Mouse (Mus musculus) G1E (cell line): ENCODE data around the gene Sdf2. TPM values are rescaled to one million over a fixed set of nuclear protein-coding genes. Genes with fewer than 3 reads are reported as not detected.

Experiments
- ATAC-seq: 2 replicates; pipeline ENCODE4 v1.8.0; 2016; ENCODE audit warnings: mild to moderate bottlenecking; ENCODE audit not compliant: insufficient number of reproducible peaks, poor library complexity, low FRiP score, severe bottlenecking; ENCODE audit errors: extremely low read depth
- DNase-seq: peaks from one replicate; pipeline ENCODE4 v3.0.0; 2012; ENCODE audit warnings: low spot score
- H3K27me3 ChIP-seq: 2 replicates; pipeline ENCODE4 v1.6.1; 2012; ENCODE audit warnings: mild to moderate bottlenecking, low read length, inconsistent platforms; ENCODE audit not compliant: insufficient read depth
- H3K36me3 ChIP-seq: replicated peaks from 2 replicates; pipeline ENCODE3; 2012; ENCODE audit warnings: mild to moderate bottlenecking, inconsistent platforms
- H3K4me1 ChIP-seq: 2 replicates; pipeline ENCODE4 v1.6.1; 2012; ENCODE audit warnings: low read depth, low read length, inconsistent platforms, mixed read lengths; ENCODE audit not compliant: insufficient read depth
- H3K4me3 ChIP-seq: 2 replicates; pipeline ENCODE4 v1.5.1; 2012; ENCODE audit warnings: low read depth, mild to moderate bottlenecking, inconsistent platforms, low read length, moderate library complexity, mixed read lengths
- H3K9me3 ChIP-seq: replicated peaks from 2 replicates; pipeline ENCODE4 v1.6.1; 2012; ENCODE audit warnings: inconsistent platforms
- CTCF ChIP-seq: IDR thresholded peaks from 2 replicates; pipeline ENCODE4 v1.5.1; 2012; ENCODE audit warnings: low read depth, low read length, inconsistent platforms, mixed read lengths
- GATA1 ChIP-seq: IDR thresholded peaks from 2 replicates; pipeline ENCODE4 v1.6.1; 2012; ENCODE audit warnings: borderline replicate concordance, low read length, inconsistent platforms, mixed read lengths
- GATA2 ChIP-seq: IDR thresholded peaks from 2 replicates; pipeline ENCODE4 v1.6.1; 2012; ENCODE audit warnings: low read depth, low read length, inconsistent platforms, borderline replicate concordance
- POLR2AphosphoS5 ChIP-seq: IDR thresholded peaks from 2 replicates; pipeline ENCODE4 v1.6.1; 2012; ENCODE audit warnings: low read depth, low read length, inconsistent platforms; ENCODE audit not compliant: insufficient replicate concordance
- TAL1 ChIP-seq: conservative IDR thresholded peaks from 2 replicates; pipeline ENCODE4 v1.6.1; 2012; ENCODE audit warnings: low read depth, low read length, inconsistent platforms, mixed read lengths
- polyA plus RNA-seq: library from polyadenylated mRNA; stranded (reverse); fragments of >175 nt; gene quantifications from 2 replicates; pipeline ENCODE4 v1.2.3, GENCODE M21; 2012
- total RNA-seq, 2 experiments: library from RNA; stranded (forward) in 1 of 2; stranded (reverse) in 1 of 2; fragments of 200-1000 nt in 1 of 2; fragments of >200 nt in 1 of 2; fragmentation: Nextera tagmentation in 1 of 2; gene quantifications; 2 replicates each; pipeline ENCODE4 v1.2.3; 2014 to 2017

Sdf2 gene
- total and polyA plus RNA-seq, 3 experiments = 7.8 to 41.4 (median 22.7) TPM

DNA sequence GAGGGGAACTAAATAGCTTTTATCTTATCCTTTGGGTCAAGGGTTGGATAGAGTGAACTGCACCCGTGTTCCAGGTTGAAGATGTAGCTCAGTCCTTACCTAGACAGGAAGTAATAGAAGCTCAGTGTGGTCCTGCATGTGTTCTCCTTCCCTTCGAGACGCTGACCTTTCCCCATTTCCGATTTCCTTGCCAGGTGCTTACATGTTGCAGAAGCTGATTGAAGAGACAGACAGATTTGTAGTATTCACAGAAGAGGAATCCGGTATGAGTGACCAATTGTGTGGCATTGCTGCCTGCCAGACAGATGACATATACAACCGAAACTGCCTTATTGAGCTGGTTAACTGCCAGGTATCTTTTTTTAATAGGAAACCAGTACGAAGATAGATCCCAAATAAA, 33.3 kb downstream of the Sdf2 start:
- TF ChIP-seq POLR2AphosphoS5 (no peak), CTCF (no peak), GATA2 (no peak), GATA1 (no peak), TAL1 (no peak)
- H3K27me3 ChIP-seq = no peaks in the 10 kb centered on the region
- no peak overlapping the region for H3K4me3 ChIP-seq
- H3K4me1 ChIP-seq = peaks cover 4% of the 10 kb centered on the region
- ATAC-seq (no peak), DNase-seq (no peak)
- no peaks in the 10 kb centered on the region for H3K9me3 ChIP-seq
- H3K36me3 ChIP-seq = peaks cover 99% of the 10 kb centered on the region

DNA sequence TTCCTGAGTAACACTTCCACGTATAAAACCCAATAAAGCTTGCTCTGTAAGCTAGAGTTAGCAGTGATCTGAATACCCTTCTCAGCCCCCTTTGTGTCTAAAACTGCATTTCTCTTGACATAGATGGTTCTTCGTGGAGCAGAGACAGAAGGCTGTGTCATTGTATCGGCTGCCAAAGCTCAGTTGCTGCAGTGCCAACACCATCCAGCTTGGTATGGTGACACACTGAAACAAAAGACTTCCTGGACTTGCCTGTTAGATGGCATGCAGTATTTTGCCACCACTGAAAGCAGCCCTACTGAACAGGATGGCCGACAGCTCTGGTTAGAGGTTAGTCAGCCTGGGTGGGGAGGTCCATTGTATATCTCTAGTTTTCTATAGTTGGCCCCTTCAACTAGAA, 34.0 kb downstream of the Sdf2 start:
- peaks cover 99% of the 10 kb centered on the region for H3K36me3 ChIP-seq
- no peaks in the 10 kb centered on the region for H3K27me3 ChIP-seq
- no peaks in the 10 kb centered on the region for H3K9me3 ChIP-seq
- TF ChIP-seq POLR2AphosphoS5 (no peak), TAL1 (no peak), GATA1 (no peak), GATA2 (no peak), CTCF (no peak)
- H3K4me3 ChIP-seq = no peak overlapping the region
- peaks cover 4% of the 10 kb centered on the region; the same call in 1 of the 2 replicates for H3K4me1 ChIP-seq
- no peak for ATAC-seq
- no peak for DNase-seq

DNA sequence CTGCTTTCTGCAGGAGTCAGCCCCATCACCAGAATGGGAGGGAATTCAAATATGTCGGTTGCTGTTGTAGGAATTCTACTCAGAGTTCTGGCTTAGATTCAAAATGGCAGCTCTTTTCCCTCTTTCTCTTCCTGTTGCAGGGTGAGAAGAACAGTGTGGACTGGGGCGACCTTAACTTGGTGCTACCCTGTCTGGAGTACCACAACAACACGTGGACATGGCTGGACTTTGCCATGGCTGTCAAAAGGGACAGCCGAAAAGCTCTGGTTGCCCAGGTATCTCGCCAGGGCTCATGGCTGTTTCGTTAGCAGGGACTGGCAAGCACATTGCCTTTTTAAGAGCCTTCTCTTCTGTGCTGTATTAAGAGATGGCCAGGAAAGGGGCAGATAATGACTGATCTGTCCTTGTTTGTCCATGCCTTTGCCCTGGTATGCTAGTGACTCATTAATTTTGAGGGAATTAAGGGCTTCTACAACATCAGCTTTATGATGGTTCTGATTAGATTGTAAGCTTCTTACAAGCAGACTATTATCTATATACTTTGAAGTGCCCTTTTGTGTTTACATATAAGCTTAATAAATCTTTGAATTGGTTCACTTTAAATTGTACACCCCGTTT, 43.7 kb downstream of the Sdf2 start:
- no peak for DNase-seq
- Histone ChIP-seq H3K4me3 (no peak overlapping the region), H3K4me1 (no peaks in the 10 kb centered on the region), H3K27me3 (no peaks in the 10 kb centered on the region), H3K9me3 (no peaks in the 10 kb centered on the region), H3K36me3 (peaks cover 94% of the 10 kb centered on the region)
- TF ChIP-seq POLR2AphosphoS5 (no peak), GATA1 (no peak), GATA2 (no peak), CTCF (no peak), TAL1 (no peak)
- no peak for ATAC-seq

- TF ChIP-seq TAL1 (no peak), POLR2AphosphoS5 (no peak), GATA1 (no peak), CTCF (no peak), GATA2 (no peak)
- H3K4me3 ChIP-seq = no peak within 1 kb of the TSS
- H3K9me3 ChIP-seq = no peaks in the 10 kb centered on the region
- ATAC-seq (no peak), DNase-seq (no peak)
- H3K4me1 ChIP-seq = no peaks in the 10 kb centered on the region
- H3K36me3 ChIP-seq = peaks cover 88% of the 10 kb centered on the region
- H3K27me3 ChIP-seq = no peaks in the 10 kb centered on the region
These were observed 45.1 kb downstream of the Sdf2 start, which contains the start of gene BC030499 for GRCm38 (mm10) chr11:78290654-78291053. TSS of gene BC030499 (plus strand) at chr11:78290841.

DNA sequence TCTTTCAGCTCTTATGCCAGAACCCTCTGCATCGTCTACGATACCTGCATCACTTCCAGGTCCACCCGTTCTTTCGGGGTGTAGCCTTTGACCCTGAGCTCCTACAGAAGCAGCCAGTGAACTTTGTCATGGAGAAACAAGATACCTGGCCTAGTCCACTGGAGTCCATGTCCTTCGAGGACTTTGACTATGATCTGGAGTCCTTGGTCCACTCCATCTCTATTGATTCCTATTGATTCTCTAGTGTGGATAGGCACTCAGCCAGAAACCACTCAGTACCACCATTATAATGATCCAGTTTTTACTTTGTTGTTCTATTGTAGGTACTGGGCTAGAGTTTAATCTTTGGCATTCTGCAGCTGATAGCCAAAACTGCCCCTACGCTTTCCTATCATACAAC, 49.0 kb downstream of the Sdf2 start:
- no peak for TF ChIP-seq GATA2
- no peak overlapping the region for H3K4me3 ChIP-seq
- H3K36me3 ChIP-seq = peaks cover 55% of the 10 kb centered on the region
- no peaks in the 10 kb centered on the region for H3K4me1 ChIP-seq
- no peaks in the 10 kb centered on the region for H3K9me3 ChIP-seq
- DNase-seq (no peak), ATAC-seq (no peak)
- no peaks in the 10 kb centered on the region for H3K27me3 ChIP-seq

DNA sequence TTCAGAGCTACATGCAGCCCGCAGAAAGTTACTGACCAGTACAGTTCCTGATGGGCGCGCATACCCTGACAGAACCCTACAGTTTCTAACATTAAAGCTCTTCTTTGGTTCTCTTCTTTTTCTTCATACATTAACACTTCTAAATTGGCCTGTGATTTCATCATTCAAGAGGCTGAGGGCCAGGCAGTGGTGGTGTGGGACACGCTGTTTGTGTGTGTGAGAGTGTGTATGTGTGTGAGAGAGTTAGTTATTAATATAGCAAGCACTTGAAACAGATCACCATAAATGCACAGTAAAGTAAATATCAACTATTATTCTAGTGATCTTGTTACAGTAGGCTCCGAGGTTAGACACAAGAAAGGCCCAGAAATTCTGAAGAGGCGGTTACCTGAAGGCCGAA, 55.4 kb downstream of the Sdf2 start:
- no peak for ATAC-seq
- H3K9me3 ChIP-seq = no peaks in the 10 kb centered on the region
- H3K4me1 ChIP-seq = peaks cover 26% of the 10 kb centered on the region
- H3K36me3 ChIP-seq = peaks cover 34% of the 10 kb centered on the region
- H3K4me3 ChIP-seq = peak overlapping the region; percentile 91
- no peaks in the 10 kb centered on the region for H3K27me3 ChIP-seq
- TF ChIP-seq GATA2 (no peak), POLR2AphosphoS5 (no peak), TAL1 (no peak), CTCF (no peak), GATA1 (no peak)
- DNase-seq = no peak
